Mouse (Mus musculus) small intestine, adult 2 months (tissue): ENCODE measurements around the gene Mbd6. TPM values are rescaled to one million over a fixed set of nuclear protein-coding genes. Genes with fewer than 3 reads are reported as not detected.

Source experiments
- H3K27ac ChIP-seq: fragments of 200-500 bp; 2 replicates; pipeline ENCODE4 v1.5.1; 2012; ENCODE audit warnings: low read depth, low read length, control low read depth, inconsistent platforms; ENCODE audit not compliant: insufficient read depth
- H3K27me3 ChIP-seq: fragments of 200-500 bp; 2 replicates; pipeline ENCODE4 v1.6.1; 2012; ENCODE audit warnings: mild to moderate bottlenecking, moderate library complexity, low read length, inconsistent platforms; ENCODE audit not compliant: control insufficient read depth, insufficient read depth
- H3K36me3 ChIP-seq: fragments of 200-500 bp; 2 replicates; pipeline ENCODE4 v1.6.1; 2012; ENCODE audit warnings: mild to moderate bottlenecking, low read length, control low read depth, inconsistent platforms; ENCODE audit not compliant: control insufficient read depth, insufficient read depth
- H3K4me1 ChIP-seq: fragments of 200-500 bp; 2 replicates; pipeline ENCODE4 v1.6.1; 2012; ENCODE audit warnings: low read length, inconsistent platforms, mixed read lengths; ENCODE audit not compliant: control insufficient read depth, insufficient read depth, insufficient read length
- H3K4me3 ChIP-seq: fragments of 200-500 bp; 2 replicates; pipeline ENCODE4 v1.5.1; 2012; ENCODE audit warnings: low read depth, mild to moderate bottlenecking, control low read depth, inconsistent platforms, low read length, moderate library complexity
- CTCF ChIP-seq: fragments of 200-500 bp; IDR thresholded peaks from 2 replicates; pipeline ENCODE4 v1.5.1; 2012; ENCODE audit warnings: low read depth, mild to moderate bottlenecking, control low read depth, inconsistent platforms, low read length, moderate library complexity, mixed read lengths; ENCODE audit not compliant: insufficient replicate concordance, insufficient read length; ENCODE audit errors: extremely low read depth
- POLR2A ChIP-seq: fragments of 200-500 bp; IDR thresholded peaks from 2 replicates; pipeline ENCODE4 v1.6.1; 2012; ENCODE audit warnings: low read depth, mild to moderate bottlenecking, control low read depth, inconsistent platforms, low read length, moderate library complexity
- WGBS: fragments of 180-500 bp; shearing (Covaris S2); methylation state at CpG from one replicate; pipeline ENCODE4 v1.1.7; 2018; 5-methylcytosine and 5-hydroxymethylcytosine counted together
- polyA plus RNA-seq: library from polyadenylated mRNA; depleted of rRNA; stranded (reverse); fragments of >200 nt; gene quantifications from 2 replicates; pipeline ENCODE4 v1.2.3, GENCODE M21; 2012; rRNA removed

The Mbd6 gene
- polyA plus RNA-seq, 1 experiment = 76.2 TPM

- Histone ChIP-seq H3K27me3 (no peaks in the 10 kb centered on the region), H3K27ac (no peak overlapping the region), H3K4me1 (no peaks in the 10 kb centered on the region), H3K36me3 (no peaks in the 10 kb centered on the region), H3K4me3 (no peak overlapping the region)
- 54% methylated on average over 9 of the region's 9 CpGs for WGBS
- peak; percentile 42 for TF ChIP-seq CTCF
- no peak for TF ChIP-seq POLR2A
Measured at GRCm38 (mm10) chr10:127233141-127233540, 55.7 kb downstream of the Mbd6 start.

Other genes starting within 250 kb of the Mbd6 start
- 9.6 and 10.3 TPM in 2 replicates for gene Mettl1, start 247.6 kb downstream of the Mbd6 start, polyA plus RNA-seq
- 1.2 TPM in 2 replicates for gene Eef1akmt3, start 247.5 kb downstream of the Mbd6 start, polyA plus RNA-seq
- gene Cyp27b1, start 240.8 kb downstream of the Mbd6 start, polyA plus RNA-seq = 0.22 and 0.29 TPM in 2 replicates
- gene March9, start 228.8 kb downstream of the Mbd6 start, polyA plus RNA-seq = 1.9 and 6.9 TPM in 2 replicates
- 57.6 and 108 TPM in 2 replicates for gene Cdk4, start 225.5 kb downstream of the Mbd6 start, polyA plus RNA-seq
- gene Tspan31, start 218.8 kb downstream of the Mbd6 start, polyA plus RNA-seq = 36.1 and 48.9 TPM in 2 replicates
- 6.1 and 15.6 TPM in 2 replicates for gene Agap2, start 213.7 kb downstream of the Mbd6 start, polyA plus RNA-seq
- 59.8 and 117 TPM in 2 replicates for gene Os9, start 167.9 kb downstream of the Mbd6 start, polyA plus RNA-seq
- gene B4galnt1, start 123.8 kb downstream of the Mbd6 start, polyA plus RNA-seq = 228 and 484 TPM in 2 replicates
- 0.56 and 0.85 TPM in 2 replicates for gene Slc26a10, start 108.4 kb downstream of the Mbd6 start, polyA plus RNA-seq
- 8.8 and 10.4 TPM in 2 replicates for gene Arhgef25, start 98.9 kb downstream of the Mbd6 start, polyA plus RNA-seq
- 24.0 and 35.3 TPM in 2 replicates for gene Dtx3, start 93.3 kb downstream of the Mbd6 start, polyA plus RNA-seq
- 13.8 and 31.4 TPM in 2 replicates for gene Pip4k2c, start 77.4 kb downstream of the Mbd6 start, polyA plus RNA-seq
- gene Kif5a, start 25.7 kb downstream of the Mbd6 start, polyA plus RNA-seq = 1.1 and 1.8 TPM in 2 replicates
- 92.0 and 190 TPM in 2 replicates for gene Dctn2, start 22.6 kb downstream of the Mbd6 start, polyA plus RNA-seq
- 24.0 and 30.7 TPM in 2 replicates for gene Mars, start 22.8 kb upstream of the Mbd6 start, polyA plus RNA-seq
- 7.1 and 11.2 TPM in 2 replicates for gene Arhgap9, start 32.9 kb upstream of the Mbd6 start, polyA plus RNA-seq
- 5.5 and 10.4 TPM in 2 replicates for gene Gli1, start 53.0 kb upstream of the Mbd6 start, polyA plus RNA-seq
- gene Inhbe, start 65.4 kb upstream of the Mbd6 start, polyA plus RNA-seq = not detected in 2 replicates
- 0.09 TPM in 1 of 2 replicates, not detected in the other for gene Inhbc, start 81.4 kb upstream of the Mbd6 start, polyA plus RNA-seq
- gene R3hdm2, start 91.3 kb upstream of the Mbd6 start, polyA plus RNA-seq = 42.6 and 103 TPM in 2 replicates
- 0.30 and 0.51 TPM in 2 replicates for gene Stac3, start 212.7 kb upstream of the Mbd6 start, polyA plus RNA-seq
- gene Ndufa4l2, start 225.9 kb upstream of the Mbd6 start, polyA plus RNA-seq = 3.8 and 5.6 TPM in 2 replicates
- gene Shmt2, start 233.4 kb upstream of the Mbd6 start, polyA plus RNA-seq = 36.6 and 49.6 TPM in 2 replicates
- 0.32 and 0.41 TPM in 2 replicates for gene Nxph4, start 245.5 kb upstream of the Mbd6 start, polyA plus RNA-seq